Mouse (Mus musculus): ENCODE measurements at regions not wholly inside any gene's neighbourhood (a gene's known extent, or its start where the extent isn't known, plus 50 kb on each side); places are given as distances from the start of the nearest gene placed in this dataset.
A peak's percentile ranks its signal among the peaks of the same experiment; 100 is the strongest.

DNA sequence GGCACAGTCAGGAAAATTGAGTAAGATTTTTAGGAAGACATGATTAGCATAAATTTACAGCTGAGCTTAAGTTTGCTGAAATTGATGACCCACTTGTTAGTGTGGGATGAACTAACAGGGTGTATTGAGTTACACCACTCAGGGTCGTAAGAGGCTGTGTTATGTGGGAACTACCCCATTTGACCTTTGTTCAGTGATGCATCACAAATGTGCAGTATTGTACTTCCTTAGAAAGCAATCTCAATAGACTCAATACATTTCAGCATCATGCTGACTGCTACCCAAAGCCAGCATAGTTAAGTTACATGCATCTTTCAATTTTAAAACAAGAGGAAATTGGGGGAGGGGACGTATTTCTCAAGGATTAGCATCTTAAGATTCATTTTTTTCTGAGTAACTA lies 80.4 kb upstream of the Speer4f2 start:
- Histone ChIP-seq H3K36me3 (replicated peaks; ENCODE audit: control insufficient read depth, insufficient read depth) (no peaks in the 10 kb centered on the region), H3K27ac (no peak overlapping the region), H3K4me1 (replicated peaks; ENCODE audit: control insufficient read depth, insufficient read depth, low read length) (no peaks in the 10 kb centered on the region), H3K9ac (no peak overlapping the region), H3K27me3 (ENCODE audit: control insufficient read depth, insufficient read depth, low read length) (no peaks in the 10 kb centered on the region), H3K4me2 (replicated peaks) (no peak overlapping the region), H3K9me3 (ENCODE audit: control insufficient read depth, low read length) (no peaks in the 10 kb centered on the region), H3K4me3 (replicated peaks; ENCODE audit: low read length) (no peak overlapping the region)
- 13% methylated on average over 2 of the region's 2 CpGs for WGBS
- no peak for ATAC-seq (ENCODE audit: low FRiP score)
- DNase-seq (ENCODE audit: low spot score), result no peak

DNA sequence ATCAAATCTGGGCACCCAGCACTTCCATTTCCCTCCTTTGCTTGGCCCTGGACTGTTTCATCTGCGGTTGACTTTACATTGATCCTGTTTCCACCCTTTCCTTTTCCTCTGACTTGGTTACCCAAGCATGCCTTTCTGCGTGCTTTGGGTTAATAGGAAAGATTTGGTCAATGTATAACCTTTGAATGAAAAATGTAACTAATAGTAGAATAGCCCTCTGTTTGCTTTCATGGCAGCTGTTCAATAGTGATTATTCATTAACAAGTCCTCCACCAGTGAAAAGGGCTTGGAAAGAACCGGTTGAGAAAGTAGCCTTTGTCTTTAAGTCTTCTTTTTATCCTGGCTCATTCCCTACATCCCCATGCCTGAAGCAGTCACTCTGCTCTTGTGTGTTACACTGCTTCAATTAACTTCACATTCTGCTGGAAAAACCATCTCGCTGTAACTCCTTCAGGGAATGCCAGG lies 76.4 kb upstream of the Speer4f2 start:
- H3K4me3 ChIP-seq (replicated peaks; ENCODE audit: low read length), result no peak overlapping the region
- H3K4me2 ChIP-seq (replicated peaks), result no peak overlapping the region
- 0 out of 2 replicates have a peak, but pooled peaks have one; percentile 11 for ATAC-seq (ENCODE audit: low FRiP score)
- H3K9me3 ChIP-seq (ENCODE audit: control insufficient read depth, low read length), result no peaks in the 10 kb centered on the region
- H3K36me3 ChIP-seq (replicated peaks; ENCODE audit: control insufficient read depth, insufficient read depth), result no peaks in the 10 kb centered on the region
- 24% methylated on average over 4 of the region's 4 CpGs for WGBS
- H3K9ac ChIP-seq, result no peak overlapping the region
- DNase-seq (ENCODE audit: low spot score), result no peak
- H3K27me3 ChIP-seq (ENCODE audit: control insufficient read depth, insufficient read depth, low read length), result no peaks in the 10 kb centered on the region
- H3K4me1 ChIP-seq (replicated peaks; ENCODE audit: control insufficient read depth, insufficient read depth, low read length), result no peaks in the 10 kb centered on the region
- no peak overlapping the region for H3K27ac ChIP-seq

DNA sequence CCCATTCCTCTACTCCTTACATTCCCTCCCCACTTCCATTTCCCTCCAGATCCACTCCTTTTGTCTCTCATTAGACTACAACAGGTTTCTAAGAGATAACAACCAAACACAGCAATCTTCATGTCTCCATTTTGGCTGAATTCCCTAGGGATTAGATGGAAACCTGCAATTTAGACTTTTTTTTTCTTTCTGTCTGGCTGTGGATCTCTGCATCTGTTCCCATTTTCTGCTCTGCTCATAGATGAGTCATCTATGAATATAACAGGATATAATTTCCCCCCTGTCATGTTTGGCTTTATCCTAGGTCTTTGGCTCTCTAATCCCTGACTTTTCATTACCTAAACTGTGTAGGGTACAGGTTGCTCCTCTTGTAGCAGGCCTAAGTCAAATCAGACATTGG lies 73.1 kb upstream of the Speer4f2 start:
- H3K4me3 ChIP-seq (replicated peaks; ENCODE audit: low read length), result no peak overlapping the region
- H3K9ac ChIP-seq, result no peak overlapping the region
- no peak overlapping the region for H3K4me2 ChIP-seq (replicated peaks)
- H3K27me3 ChIP-seq (ENCODE audit: control insufficient read depth, insufficient read depth, low read length), result no peaks in the 10 kb centered on the region
- H3K36me3 ChIP-seq (replicated peaks; ENCODE audit: control insufficient read depth, insufficient read depth), result no peaks in the 10 kb centered on the region
- H3K9me3 ChIP-seq (ENCODE audit: control insufficient read depth, low read length), result no peaks in the 10 kb centered on the region
- DNase-seq (ENCODE audit: low spot score) (no peak), ATAC-seq (ENCODE audit: low FRiP score) (no peak)
- no peak overlapping the region for H3K27ac ChIP-seq
- H3K4me1 ChIP-seq (replicated peaks; ENCODE audit: control insufficient read depth, insufficient read depth, low read length), result no peaks in the 10 kb centered on the region

DNA sequence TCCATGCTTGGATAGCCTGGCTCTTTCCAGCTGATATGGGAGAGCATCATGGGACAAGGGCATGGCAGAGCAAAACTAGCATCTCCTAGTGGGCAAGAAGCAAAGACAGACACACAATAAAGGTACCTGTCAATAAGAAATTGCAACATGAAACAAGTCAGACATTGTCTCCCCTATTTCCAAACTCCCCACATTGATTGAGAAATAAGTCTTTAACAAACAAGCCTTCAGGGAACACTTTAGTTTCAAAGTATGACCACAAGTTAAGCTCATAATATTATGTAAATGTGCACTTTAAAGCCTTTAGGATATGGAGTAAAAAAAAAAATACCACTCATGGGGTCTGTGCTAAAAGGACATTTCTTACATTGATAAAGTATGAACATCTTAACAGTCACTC lies 51.5 kb upstream of the Speer4f2 start:
- Histone ChIP-seq H3K9ac (no peak overlapping the region), H3K4me2 (replicated peaks) (no peak overlapping the region), H3K9me3 (ENCODE audit: control insufficient read depth, low read length) (no peaks in the 10 kb centered on the region), H3K27ac (no peak overlapping the region), H3K4me3 (replicated peaks; ENCODE audit: low read length) (no peak overlapping the region), H3K4me1 (replicated peaks; ENCODE audit: control insufficient read depth, insufficient read depth, low read length) (no peaks in the 10 kb centered on the region), H3K27me3 (ENCODE audit: control insufficient read depth, insufficient read depth, low read length) (no peaks in the 10 kb centered on the region), H3K36me3 (replicated peaks; ENCODE audit: control insufficient read depth, insufficient read depth) (no peaks in the 10 kb centered on the region)
- DNase-seq (ENCODE audit: low spot score) (no peak), ATAC-seq (ENCODE audit: low FRiP score) (no peak)

Data from hindbrain, embryonic 14.5 days (tissue).